Mouse (Mus musculus) heart, adult 2 months (tissue): Measurements from ENCODE around the gene Hipk2. TPM values are rescaled to one million over a fixed set of nuclear protein-coding genes. Genes with fewer than 3 reads are reported as not detected.

ENCODE experiments used
- DNase-seq, 2 experiments: peaks; one replicate each; pipeline ENCODE4 v3.0.0; 2021
- H3K27ac ChIP-seq: fragments of 200-600 bp; 2 replicates; pipeline ENCODE4 v1.8.1; 2022
- H3K27me3 ChIP-seq: fragments of 200-500 bp; 2 replicates; pipeline ENCODE4 v1.6.1; 2012; ENCODE audit warnings: mild to moderate bottlenecking, low read length, inconsistent platforms, mixed read lengths; ENCODE audit not compliant: control insufficient read depth, insufficient read depth
- H3K36me3 ChIP-seq: fragments of 200-500 bp; 2 replicates; pipeline ENCODE4 v1.6.1; 2012; ENCODE audit warnings: low read length, inconsistent platforms; ENCODE audit not compliant: control insufficient read depth, insufficient read depth
- H3K4me1 ChIP-seq: fragments of 200-500 bp; 2 replicates; pipeline ENCODE4 v1.6.1; 2011; ENCODE audit warnings: low read length; ENCODE audit not compliant: control insufficient read depth, insufficient read depth
- H3K4me3 ChIP-seq: fragments of 200-600 bp; 2 replicates; pipeline ENCODE4 v1.8.1; 2022
- H3K79me2 ChIP-seq: fragments of 200-500 bp; replicated peaks from 2 replicates; pipeline ENCODE4 v1.6.1; 2012; ENCODE audit warnings: mild to moderate bottlenecking, inconsistent platforms, low read length, moderate library complexity, mixed read lengths; ENCODE audit not compliant: control insufficient read depth, insufficient read depth
- H3K9ac ChIP-seq: fragments of 200-500 bp; 2 replicates; pipeline ENCODE4 v1.6.1; 2012; ENCODE audit warnings: low read depth, mild to moderate bottlenecking, control low read depth, inconsistent platforms, low read length, mixed read lengths
- CTCF ChIP-seq: fragments of 200-600 bp; IDR thresholded peaks from 2 replicates; pipeline ENCODE4 v1.8.1; 2022; ENCODE audit warnings: antibody characterized with exemption, mild to moderate bottlenecking, moderate library complexity
- EP300 ChIP-seq: fragments of 200-500 bp; IDR thresholded peaks from 2 replicates; pipeline ENCODE4 v1.6.1; 2011; ENCODE audit warnings: low read depth, low read length, control low read depth; ENCODE audit not compliant: insufficient read depth
- POLR2A ChIP-seq: fragments of 200-500 bp; IDR thresholded peaks from 2 replicates; pipeline ENCODE4 v1.6.1; 2011; ENCODE audit warnings: mild to moderate bottlenecking, low read depth, low read length, control low read depth; ENCODE audit not compliant: insufficient read depth
- WGBS: fragments of 180-500 bp; shearing (Covaris S2); methylation state at CpG from one replicate; pipeline ENCODE4 v1.1.7; 2018; 5-methylcytosine and 5-hydroxymethylcytosine counted together
- intact Hi-C: fragments of 180-260 bp; cut with DNase I; formaldehyde crosslinking; loops from one replicate; pipeline ENCODE4 v1.15.1; 2025
- polyA plus RNA-seq: library from polyadenylated mRNA; depleted of rRNA; stranded (reverse); fragments of >200 nt; gene quantifications from 2 replicates; pipeline ENCODE4 v1.2.3, GENCODE M21; 2012
- total RNA-seq, 2 experiments: library from RNA; stranded (reverse); gene quantifications; 2 replicates each; pipeline ENCODE4 v1.2.3; 2021

The Hipk2 gene
- total and polyA plus RNA-seq, 3 experiments = 35.9 to 98.5 (median 91.0) TPM

- WGBS = 61% methylated on average over 4 of the region's 4 CpGs
Observed at GRCm38 (mm10) chr6:38916571-38916970, 40.6 kb upstream of the Hipk2 start.

GRCm38 (mm10) chr6:38915776-38916175 lies 39.8 kb upstream of the Hipk2 start:
- no peaks in the 10 kb centered on the region for H3K27me3 ChIP-seq
- TF ChIP-seq POLR2A (no peak), CTCF (no peak), EP300 (no peak)
- intact Hi-C loops = no loop called here
- no peak for DNase-seq
- H3K27ac ChIP-seq = no peak overlapping the region
- WGBS = 77% methylated on average over 5 of the region's 5 CpGs
- no peaks in the 10 kb centered on the region for H3K4me1 ChIP-seq
- H3K79me2 ChIP-seq = no peaks in the 10 kb centered on the region
- no peak overlapping the region for H3K4me3 ChIP-seq
- no peak overlapping the region for H3K9ac ChIP-seq
- no peaks in the 10 kb centered on the region for H3K36me3 ChIP-seq

More at GRCm38 (mm10) chr6:38916571-38916970, 40.6 kb upstream of the Hipk2 start:
- Histone ChIP-seq H3K27ac (no peak overlapping the region), H3K4me3 (no peak overlapping the region), H3K27me3 (no peaks in the 10 kb centered on the region), H3K9ac (no peak overlapping the region), H3K36me3 (no peaks in the 10 kb centered on the region), H3K79me2 (no peaks in the 10 kb centered on the region), H3K4me1 (no peaks in the 10 kb centered on the region)
- intact Hi-C loops = no loop called here
- no peak for DNase-seq
- TF ChIP-seq EP300 (no peak), POLR2A (no peak), CTCF (no peak)

DNA sequence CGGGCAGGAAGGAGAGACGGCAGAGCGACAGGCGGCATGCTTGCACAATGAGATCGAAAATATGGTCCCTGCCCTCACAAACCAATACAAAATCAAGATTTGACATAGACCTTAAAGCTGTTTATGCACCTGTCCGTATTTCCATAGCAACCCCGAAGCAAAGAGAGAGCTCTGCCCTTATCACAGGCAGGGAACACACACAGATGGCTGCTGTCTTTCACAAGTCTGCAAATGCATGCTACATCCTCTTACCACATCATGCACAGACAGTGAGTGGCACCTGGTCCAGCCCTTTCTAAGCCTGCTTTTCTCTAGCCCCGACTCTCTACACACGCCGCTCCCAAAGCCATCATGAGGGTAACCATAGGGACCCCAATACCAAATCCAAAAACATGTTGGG lies 38.2 kb upstream of the Hipk2 start:
- Histone ChIP-seq H3K27ac (no peak overlapping the region), H3K4me1 (no peaks in the 10 kb centered on the region), H3K27me3 (no peaks in the 10 kb centered on the region), H3K9ac (no peak overlapping the region), H3K4me3 (no peak overlapping the region), H3K36me3 (no peaks in the 10 kb centered on the region), H3K79me2 (no peaks in the 10 kb centered on the region)
- no peak for DNase-seq
- TF ChIP-seq EP300 (no peak), POLR2A (no peak), CTCF (no peak)
- WGBS = 87% methylated on average over 10 of the region's 10 CpGs
- intact Hi-C loops = loop anchor here (5.0 kb wide), 1 partner anchor 153 kb away; no protein-coding TSS in a partner anchor

DNA sequence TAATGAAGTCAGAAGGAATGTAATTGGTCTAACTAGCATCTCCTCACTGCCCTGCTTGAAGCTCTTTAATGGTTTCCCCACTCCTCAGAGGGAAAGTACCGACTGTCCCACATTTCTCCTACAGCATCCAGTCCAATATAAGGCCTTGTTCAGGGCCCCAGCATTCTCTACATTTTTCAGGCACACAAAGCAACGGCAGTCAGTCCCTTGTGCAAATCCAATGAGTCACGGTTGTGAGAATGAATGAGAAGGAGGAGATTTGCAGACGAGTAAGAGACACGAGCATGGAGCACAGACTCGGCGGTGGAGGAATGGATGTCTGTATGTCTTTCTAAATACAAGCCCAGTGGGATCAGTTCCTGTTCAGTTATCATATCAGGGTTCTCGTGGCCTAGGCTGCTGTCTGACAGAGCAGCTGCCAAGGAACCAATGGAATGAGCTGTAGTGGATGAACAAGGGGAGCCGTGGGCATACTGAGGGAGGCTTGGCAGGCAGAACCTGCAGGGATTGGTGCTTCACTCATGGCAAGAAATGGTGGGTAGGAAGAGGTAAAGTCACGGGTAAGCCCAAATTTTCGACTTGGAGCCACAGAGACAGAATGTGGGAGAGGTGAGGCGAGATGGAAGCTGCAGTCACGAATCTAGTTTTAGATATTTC lies 37.5 kb upstream of the Hipk2 start:
- 58% methylated on average over 13 of the region's 13 CpGs for WGBS
- H3K27ac ChIP-seq = no peak overlapping the region

GRCm38 (mm10) chr6:38912845-38913244 lies 36.9 kb upstream of the Hipk2 start:
- Histone ChIP-seq H3K9ac (no peak overlapping the region), H3K27ac (no peak overlapping the region), H3K79me2 (no peaks in the 10 kb centered on the region), H3K36me3 (no peaks in the 10 kb centered on the region), H3K4me3 (no peak overlapping the region), H3K4me1 (no peaks in the 10 kb centered on the region), H3K27me3 (no peaks in the 10 kb centered on the region)
- no peak for TF ChIP-seq POLR2A
- no peak for TF ChIP-seq CTCF
- no peak for TF ChIP-seq EP300
- 74% methylated on average over 9 of the region's 9 CpGs for WGBS
- DNase-seq = no peak
- intact Hi-C loops = loop anchor here (5.0 kb wide), 1 partner anchor 154 kb away; no protein-coding TSS in a partner anchor

More for the DNA sequence above, 37.5 kb upstream of the Hipk2 start:
- Histone ChIP-seq H3K4me3 (no peak overlapping the region), H3K4me1 (no peaks in the 10 kb centered on the region), H3K9ac (no peak overlapping the region), H3K36me3 (no peaks in the 10 kb centered on the region), H3K27me3 (no peaks in the 10 kb centered on the region), H3K79me2 (no peaks in the 10 kb centered on the region)
- TF ChIP-seq CTCF = no peak
- no peak for TF ChIP-seq EP300
- intact Hi-C loops = loop anchor here (5.0 kb wide), 1 partner anchor 154 kb away; no protein-coding TSS in a partner anchor
- no peak for DNase-seq

GRCm38 (mm10) chr6:38912121-38912660 lies 36.2 kb upstream of the Hipk2 start:
- intact Hi-C loops = loop anchor here (5.0 kb wide), 1 partner anchor 155 kb away; no protein-coding TSS in a partner anchor

More at GRCm38 (mm10) chr6:38912121-38912660, 36.2 kb upstream of the Hipk2 start:
- no peaks in the 10 kb centered on the region for H3K36me3 ChIP-seq
- H3K4me1 ChIP-seq = no peaks in the 10 kb centered on the region
- TF ChIP-seq CTCF (no peak), POLR2A (no peak), EP300 (no peak)
- H3K27me3 ChIP-seq = no peaks in the 10 kb centered on the region
- H3K9ac ChIP-seq = no peak overlapping the region
- H3K4me3 ChIP-seq = no peak overlapping the region
- no peak overlapping the region for H3K27ac ChIP-seq
- no peaks in the 10 kb centered on the region for H3K79me2 ChIP-seq
- no peak for DNase-seq
